Mouse (Mus musculus): ENCODE measurements around the gene Fbxw10.

- no peak for TF ChIP-seq CTCF (IDR thresholded peaks at IDR 0.05; ENCODE audit: borderline replicate concordance, control insufficient read depth, extremely low read depth, insufficient read depth, low read length, poor library complexity)
- TF ChIP-seq POLR2A (IDR thresholded peaks at IDR 0.05; ENCODE audit: control insufficient read depth, extremely low read depth, insufficient read depth, low read length, poor library complexity): no peak
Measured at GRCm38 (mm10) chr11:62890796-62891195, 43.9 kb downstream of the Fbxw10 start.
